Mouse (Mus musculus): Measurements from ENCODE around the gene Tgfbr1. TPM values are rescaled to one million over a fixed set of nuclear protein-coding genes. Genes with fewer than 3 reads are reported as not detected.
"Not testable (repeated sequence)": the region's sequence is repeated elsewhere in the genome, so short reads cannot be mapped to it uniquely, and the experiment has no call there.

Tgfbr1 gene
- total and polyA plus RNA-seq, 3 experiments: 4.3 to 4.5 TPM; not detected in 1

- DNase-seq (ENCODE audit: low read depth, low spot score): peak; percentile 3
- H3K79me2 ChIP-seq (ENCODE audit: control insufficient read depth, insufficient read depth, low read length, poor library complexity): no peaks in the 10 kb centered on the region; the same call in 1 of the 2 replicates
- peaks cover 0 to 12% of the 10 kb centered on the region in 2 experiments; a peak in 3 of 4 replicates for H3K36me3 ChIP-seq (ENCODE audit: control insufficient read depth in 1 of 2, insufficient read depth in 2 of 2, low read length in 2 of 2)
- H3K4me3 ChIP-seq (ENCODE audit: control insufficient read depth in 1 of 2, insufficient read depth in 1 of 2, low read depth in 2 of 2, low read length in 2 of 2): no peak overlapping the region
- no peak for TF ChIP-seq JUND (IDR thresholded peaks at IDR 0.05; ENCODE audit: low read depth, low read length)
- no peak for TF ChIP-seq UBTF (IDR thresholded peaks at IDR 0.05; ENCODE audit: borderline replicate concordance, insufficient read depth, low read depth, low read length)
- no peak for TF ChIP-seq E2F4 (IDR thresholded peaks at IDR 0.05; ENCODE audit: borderline replicate concordance, low read depth, low read length)
- no peak for TF ChIP-seq MYB (IDR thresholded peaks at IDR 0.05; ENCODE audit: low read depth, low read length)
- no peak for TF ChIP-seq HCFC1 (IDR thresholded peaks at IDR 0.05; ENCODE audit: low read depth, low read length)
- TF ChIP-seq GABPA (IDR thresholded peaks at IDR 0.05; ENCODE audit: low read depth, low read length): no peak
- no peak for TF ChIP-seq MYC (IDR thresholded peaks at IDR 0.05; ENCODE audit: low read depth, low read length)
- no peak for TF ChIP-seq BHLHE40 (IDR thresholded peaks at IDR 0.05; ENCODE audit: borderline replicate concordance, low read depth, low read length)
- TF ChIP-seq CTCF (IDR thresholded peaks at IDR 0.05 in 2 of 3, conservative IDR thresholded peaks at IDR 0.05 in 1 of 3; ENCODE audit: control insufficient read depth in 1 of 3, insufficient read depth in 1 of 3, low read depth in 2 of 3, low read length in 3 of 3, poor library complexity in 1 of 3, severe bottlenecking in 1 of 3): no peak
- TF ChIP-seq POLR2A (IDR thresholded peaks at IDR 0.05; ENCODE audit: control insufficient read depth in 1 of 2, insufficient read depth in 1 of 2, low read depth in 1 of 2, low read length in 2 of 2, poor library complexity in 1 of 2): no peak
- TF ChIP-seq SIN3A (IDR thresholded peaks at IDR 0.05; ENCODE audit: low read length): no peak
- no peak for TF ChIP-seq POLR2AphosphoS2 (IDR thresholded peaks at IDR 0.05; ENCODE audit: low read length)
- TF ChIP-seq ZC3H11A (IDR thresholded peaks at IDR 0.05; ENCODE audit: low read depth, low read length): no peak
- TF ChIP-seq ELF1 (IDR thresholded peaks at IDR 0.05; ENCODE audit: low read depth, low read length): no peak
- H3K27ac ChIP-seq (ENCODE audit: control insufficient read depth, low read depth, low read length): no peak overlapping the region
- peaks cover 5 to 7% of the 10 kb centered on the region in 2 experiments for H3K4me1 ChIP-seq (ENCODE audit: control insufficient read depth in 1 of 2, insufficient read depth in 2 of 2, low read length in 2 of 2)
- no peaks in the 10 kb centered on the region for H3K9me3 ChIP-seq (replicated peaks; ENCODE audit: insufficient read depth, low read length)
- no peak overlapping the region for H3K9ac ChIP-seq (ENCODE audit: control insufficient read depth, low read depth, low read length, poor library complexity, severe bottlenecking)
- no peaks in the 10 kb centered on the region for H3K27me3 ChIP-seq (ENCODE audit: control insufficient read depth in 1 of 2, insufficient read depth in 2 of 2, low read length in 2 of 2)
These were observed 29.4 kb downstream of the Tgfbr1 start for GRCm38 (mm10) chr4:47382426-47382825.

DNA sequence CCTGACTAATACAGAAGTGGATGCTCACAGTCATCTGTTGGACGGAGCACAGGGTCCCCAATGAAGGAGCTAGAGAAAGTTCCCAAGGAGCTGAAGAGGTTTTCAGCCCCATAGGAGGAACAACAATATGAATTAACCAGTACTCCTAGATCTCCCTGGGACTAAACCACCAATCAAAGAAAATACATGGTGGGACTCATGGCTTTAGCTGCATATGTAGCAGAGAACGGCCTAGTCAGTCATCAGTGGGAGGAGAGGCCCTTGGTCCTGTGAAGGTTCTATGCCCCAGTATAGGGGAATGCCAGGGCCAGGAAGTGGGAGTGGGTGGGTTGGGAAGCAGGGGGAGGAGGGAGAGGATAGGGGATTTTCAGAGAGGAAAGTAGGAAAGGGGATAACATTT is 38.9 kb downstream of the Tgfbr1 start:
- not testable (repeated sequence) for DNase-seq (ENCODE audit: low read depth, low spot score); H3K4me1 ChIP-seq (ENCODE audit: control insufficient read depth in 1 of 2, insufficient read depth in 2 of 2, low read length in 2 of 2); H3K27ac ChIP-seq (ENCODE audit: control insufficient read depth, low read depth, low read length); H3K36me3 ChIP-seq (ENCODE audit: control insufficient read depth in 1 of 2, insufficient read depth in 2 of 2, low read length in 2 of 2); H3K27me3 ChIP-seq (ENCODE audit: control insufficient read depth in 1 of 2, insufficient read depth in 2 of 2, low read length in 2 of 2); H3K9ac ChIP-seq (ENCODE audit: control insufficient read depth, low read depth, low read length, poor library complexity, severe bottlenecking); H3K4me3 ChIP-seq (ENCODE audit: control insufficient read depth in 1 of 2, insufficient read depth in 1 of 2, low read depth in 2 of 2, low read length in 2 of 2); H3K9me3 ChIP-seq (replicated peaks; ENCODE audit: insufficient read depth, low read length); H3K79me2 ChIP-seq (ENCODE audit: control insufficient read depth, insufficient read depth, low read length, poor library complexity)

- Histone ChIP-seq H3K36me3 (ENCODE audit: control insufficient read depth in 1 of 2, insufficient read depth in 2 of 2, low read length in 2 of 2) (peaks cover 0 to 36% of the 10 kb centered on the region in 2 experiments), H3K9ac (ENCODE audit: control insufficient read depth, low read depth, low read length, poor library complexity, severe bottlenecking) (no peak overlapping the region), H3K27me3 (ENCODE audit: control insufficient read depth in 1 of 2, insufficient read depth in 2 of 2, low read length in 2 of 2) (no peaks in the 10 kb centered on the region), H3K4me3 (ENCODE audit: control insufficient read depth in 1 of 2, insufficient read depth in 1 of 2, low read depth in 2 of 2, low read length in 2 of 2) (no peak overlapping the region), H3K79me2 (ENCODE audit: control insufficient read depth, insufficient read depth, low read length, poor library complexity) (no peaks in the 10 kb centered on the region), H3K9me3 (replicated peaks; ENCODE audit: insufficient read depth, low read length) (no peaks in the 10 kb centered on the region), H3K4me1 (ENCODE audit: control insufficient read depth in 1 of 2, insufficient read depth in 2 of 2, low read length in 2 of 2) (peaks cover 18 to 23% of the 10 kb centered on the region in 2 experiments), H3K27ac (ENCODE audit: control insufficient read depth, low read depth, low read length) (no peak overlapping the region)
- TF ChIP-seq MYB (IDR thresholded peaks at IDR 0.05; ENCODE audit: low read depth, low read length): no peak
- no peak for TF ChIP-seq NRF1 (IDR thresholded peaks at IDR 0.05; ENCODE audit: insufficient read depth, low read depth, low read length, poor library complexity, severe bottlenecking)
- no peak for TF ChIP-seq NELFE (IDR thresholded peaks at IDR 0.05; ENCODE audit: low read depth, low read length)
- DNase-seq (ENCODE audit: low read depth, low spot score): no peak
These were observed 43.2 kb downstream of the Tgfbr1 start for GRCm38 (mm10) chr4:47396251-47396650.

Data from MEL (cell line).